Mouse (Mus musculus): ENCODE results near the gene Tefm.
"Not testable (repeated sequence)": the region's sequence is repeated elsewhere in the genome, so short reads cannot be mapped to it uniquely, and the experiment has no call there.

The Tefm gene

DNA sequence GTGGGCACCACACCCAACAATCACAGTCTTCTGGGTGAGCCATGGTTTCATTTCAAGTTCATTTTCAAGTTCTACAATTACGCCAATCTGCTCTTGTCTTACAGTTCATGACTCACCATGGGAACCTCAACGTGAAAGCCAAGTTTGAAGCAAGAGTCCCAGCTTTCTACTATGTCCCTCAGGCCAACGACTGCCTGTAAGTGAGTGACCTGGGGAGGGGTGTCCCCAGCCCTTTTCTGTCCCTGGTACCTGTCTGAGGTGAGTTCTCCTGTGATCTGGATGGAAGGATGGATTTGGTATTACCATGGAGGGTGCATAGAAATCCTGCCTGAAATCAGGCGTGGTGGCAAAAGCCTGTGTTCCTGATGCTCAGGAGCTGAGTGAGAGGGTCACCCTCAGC, 14.9 kb upstream of the Tefm start:
- no peak for DNase-seq (ENCODE audit: low spot score)

DNA sequence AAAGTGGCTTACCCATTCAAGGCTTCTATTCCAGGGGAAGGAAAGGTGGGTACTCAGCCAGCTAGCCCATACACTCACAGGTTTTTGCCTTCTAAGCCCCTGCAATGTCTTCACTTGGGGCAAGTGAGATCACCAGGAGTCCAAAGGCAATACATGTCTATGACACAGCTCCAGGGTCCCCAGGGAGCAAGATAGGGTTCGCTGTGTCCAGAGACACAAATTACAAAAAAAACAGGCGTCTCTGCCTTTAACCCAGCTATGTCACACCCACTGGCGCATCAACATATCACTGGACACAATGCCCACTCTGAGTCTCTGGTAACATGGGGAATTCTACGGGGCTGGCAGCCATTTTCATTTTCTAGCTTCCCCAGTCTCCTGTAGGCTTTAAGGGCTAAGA, 14.0 kb upstream of the Tefm start:
- DNase-seq (ENCODE audit: low spot score) = no peak

DNA sequence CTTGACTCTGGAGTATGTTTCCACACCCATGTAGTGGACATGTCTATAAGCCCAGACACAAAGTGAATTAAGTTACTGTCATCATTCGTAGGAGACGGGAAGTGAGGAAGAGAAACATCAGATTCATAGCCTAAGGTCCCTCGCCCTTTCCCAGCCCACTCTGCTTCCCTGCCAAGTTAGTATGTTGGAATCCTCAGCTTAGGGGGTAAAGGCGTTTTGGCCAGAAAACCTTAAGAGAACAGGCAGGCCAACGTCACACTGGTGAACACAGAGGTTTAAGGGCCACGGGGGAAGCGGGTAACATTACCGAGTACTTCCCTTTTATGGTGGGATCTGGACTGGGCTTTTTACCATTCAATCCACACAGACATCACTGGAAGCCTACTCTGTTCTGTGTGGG, 13.6 kb upstream of the Tefm start:
- DNase-seq (ENCODE audit: low spot score) = no peak

DNA sequence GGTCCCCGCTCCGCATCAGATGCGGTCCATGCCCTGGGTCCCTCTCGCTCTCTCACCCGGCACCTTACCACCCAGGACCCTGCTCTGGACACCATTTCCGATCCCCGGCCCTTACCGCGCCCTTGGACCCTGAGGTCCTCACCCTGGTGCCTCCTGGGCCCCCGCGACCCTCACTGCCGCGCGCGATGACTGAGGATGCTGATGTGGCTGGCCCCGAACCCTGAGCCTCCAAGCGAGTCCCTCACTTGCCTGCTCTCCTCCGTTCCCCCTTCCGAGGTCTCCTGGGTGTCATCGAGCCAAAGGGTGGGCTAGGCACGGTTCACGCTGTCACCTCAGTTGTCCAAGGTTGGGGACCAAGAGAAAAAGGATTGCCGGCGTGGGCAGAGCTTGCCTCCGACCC, 12.5 kb upstream of the Tefm start:
- DNase-seq (ENCODE audit: low spot score) = no peak

DNA sequence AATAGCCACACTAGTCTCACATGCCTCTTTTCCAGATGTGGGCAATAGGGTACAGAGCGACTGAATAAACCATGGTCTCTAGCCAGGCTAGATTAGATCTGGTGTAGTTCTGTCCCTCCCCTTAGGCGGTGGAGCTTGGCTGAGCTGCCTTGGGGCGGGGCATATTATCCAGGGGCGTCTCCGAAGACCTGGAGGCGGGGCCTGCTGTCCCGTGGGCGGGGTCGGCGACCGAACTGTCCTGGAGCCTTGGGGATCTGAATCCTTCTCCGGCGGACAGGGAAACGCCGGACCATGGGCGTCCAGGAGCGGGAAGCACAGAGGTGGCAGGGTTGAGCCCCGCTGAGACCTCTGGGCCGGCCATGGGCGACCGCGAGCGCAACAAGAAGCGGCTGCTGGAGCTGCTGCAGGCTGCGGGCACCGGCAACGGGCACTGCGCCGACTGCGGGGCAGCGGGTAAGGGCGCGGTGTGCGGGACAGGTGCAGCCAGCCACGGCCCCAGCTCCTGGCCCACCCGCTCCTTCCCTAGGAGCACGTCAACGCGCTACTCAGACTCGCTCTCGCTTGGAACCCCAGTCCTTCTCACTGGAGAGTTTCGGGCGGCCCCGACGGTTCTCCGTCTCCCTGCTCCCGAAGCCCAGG, 12.0 kb upstream of the Tefm start, which contains the start of gene Adap2:
Gene Adap2 (plus strand): TSS at position 249 of the 639 bp plus-strand sequence.
- DNase-seq (ENCODE audit: low spot score) = peak; percentile 92

DNA sequence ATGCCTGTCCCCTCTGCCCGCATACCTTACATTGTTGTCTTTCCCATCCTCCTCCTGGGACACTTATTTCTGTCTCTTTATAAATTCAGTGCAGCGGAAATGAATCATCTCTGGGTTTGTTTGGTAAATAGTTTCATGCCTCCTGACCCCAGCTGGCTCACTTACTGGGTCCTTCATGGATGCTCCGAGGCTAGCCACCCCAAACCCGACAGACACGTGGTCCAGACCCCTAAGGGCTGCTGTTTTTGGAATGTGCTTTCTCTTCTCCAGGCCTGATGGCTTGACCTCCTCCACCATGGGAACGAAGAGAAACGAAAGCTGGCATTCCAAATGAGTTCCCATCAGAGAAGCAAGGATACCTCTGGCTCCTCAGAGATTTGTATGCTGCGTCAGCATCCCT, 10.4 kb upstream of the Tefm start:
- no peak for DNase-seq (ENCODE audit: low spot score)

DNA sequence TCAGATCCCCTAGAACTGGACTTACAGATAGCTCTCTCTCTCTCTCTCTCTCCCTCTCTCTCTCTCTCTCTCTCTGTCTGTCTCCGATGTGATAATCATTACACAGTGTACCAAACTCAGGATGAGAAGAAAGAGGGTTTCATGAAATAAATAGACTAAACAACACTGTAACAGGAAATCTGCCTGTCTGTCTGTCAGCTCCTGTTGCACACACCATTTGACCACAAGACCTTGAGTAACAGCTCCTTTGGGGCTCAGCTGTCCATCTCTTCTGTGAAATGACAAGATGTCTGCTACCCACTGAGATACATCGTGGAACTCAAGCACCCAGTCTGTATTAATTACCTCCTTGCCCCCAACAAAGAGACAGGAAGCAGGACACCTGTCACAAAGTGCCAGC, 9.6 kb upstream of the Tefm start:
- DNase-seq (ENCODE audit: low spot score) = no peak

DNA sequence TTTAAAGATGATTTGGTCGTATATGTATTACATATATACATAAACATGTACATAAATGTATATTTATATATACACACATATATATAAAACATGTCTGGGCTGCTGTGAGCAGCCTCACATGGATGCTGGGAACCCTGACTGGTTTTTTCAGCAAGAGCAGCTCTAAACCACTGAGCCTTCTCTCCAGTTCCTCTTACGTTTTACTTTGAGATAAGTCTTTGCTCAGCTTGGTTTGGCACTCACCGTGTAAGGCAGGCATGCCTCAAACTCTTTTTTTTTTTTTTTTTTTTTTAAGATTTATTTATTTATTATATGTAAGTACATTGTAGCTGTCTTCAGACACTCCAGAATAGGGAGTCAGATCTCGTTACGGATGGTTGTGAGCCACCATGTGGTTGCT, 8.6 kb upstream of the Tefm start:
- no peak for DNase-seq (ENCODE audit: low spot score)

DNA sequence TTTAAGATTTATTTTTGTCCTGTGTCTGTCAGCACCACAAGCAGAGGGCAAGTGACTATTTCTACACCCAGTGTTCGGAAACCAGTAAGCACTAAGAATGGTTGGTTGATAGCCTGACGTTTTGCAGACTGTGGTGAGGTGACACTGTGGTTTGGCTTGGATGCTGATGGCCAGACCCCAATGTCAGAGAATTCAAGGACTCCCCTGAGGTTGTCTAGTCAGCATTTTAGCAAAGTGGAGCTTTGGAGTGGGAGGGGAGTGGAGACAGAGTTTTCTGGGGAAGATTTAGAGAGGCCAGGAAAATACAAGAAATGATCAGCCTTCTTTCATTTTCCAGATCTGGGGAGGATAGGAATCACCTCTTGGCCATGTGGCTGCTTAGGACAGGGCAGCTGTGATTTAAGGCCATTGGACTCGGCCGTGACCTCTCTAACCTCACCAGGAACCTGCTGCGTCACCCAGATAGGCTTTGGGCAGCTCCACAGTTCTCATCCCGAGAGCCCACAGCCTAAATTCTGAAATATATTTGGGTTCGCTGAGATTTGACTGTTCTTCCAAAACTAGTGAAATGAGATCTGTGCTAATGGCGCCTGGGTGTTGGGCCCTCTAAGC, 7.5 kb upstream of the Tefm start:
- DNase-seq (ENCODE audit: low spot score) = no peak

DNA sequence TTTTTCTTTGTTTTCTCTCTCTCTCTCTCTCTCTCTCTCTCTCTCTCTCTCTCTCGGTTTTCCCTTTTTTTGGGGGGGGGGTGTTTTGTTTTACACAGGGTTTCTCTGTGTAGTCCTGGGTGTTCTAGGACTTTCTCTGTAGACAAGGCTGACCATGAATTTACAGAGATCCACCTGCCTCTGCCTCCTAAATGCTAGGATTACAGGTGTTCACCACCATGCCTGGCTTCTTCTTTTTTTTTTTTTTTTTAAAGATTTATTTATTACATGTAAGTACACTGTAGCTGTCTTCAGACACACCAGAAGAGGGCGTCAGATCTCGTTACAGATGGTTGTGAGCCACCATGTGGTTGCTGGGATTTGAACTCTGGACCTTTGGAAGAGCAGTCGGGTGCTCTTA, 7.0 kb upstream of the Tefm start:
- DNase-seq (ENCODE audit: low spot score) = not testable (repeated sequence)

DNA sequence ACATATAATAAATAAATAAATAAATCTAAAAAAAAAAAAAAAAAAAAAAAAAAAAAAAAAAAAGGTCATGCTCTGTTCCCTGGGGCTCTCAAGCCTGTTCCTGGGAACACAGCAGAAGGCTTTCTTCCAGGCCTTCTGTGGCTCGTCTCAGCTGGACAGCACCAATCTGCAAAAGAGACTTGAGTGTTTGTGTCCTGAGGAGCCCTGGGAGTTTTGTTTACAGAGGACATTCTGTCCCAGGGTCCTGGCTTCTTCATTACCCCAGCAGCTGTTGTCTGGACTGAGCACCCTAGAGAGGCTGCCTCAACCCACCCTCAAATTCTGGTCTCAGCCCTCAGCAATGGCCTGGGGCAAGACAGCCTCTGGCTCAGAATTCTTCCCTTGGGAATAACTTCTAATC, 6.3 kb upstream of the Tefm start:
- no peak for DNase-seq (ENCODE audit: low spot score)

DNA sequence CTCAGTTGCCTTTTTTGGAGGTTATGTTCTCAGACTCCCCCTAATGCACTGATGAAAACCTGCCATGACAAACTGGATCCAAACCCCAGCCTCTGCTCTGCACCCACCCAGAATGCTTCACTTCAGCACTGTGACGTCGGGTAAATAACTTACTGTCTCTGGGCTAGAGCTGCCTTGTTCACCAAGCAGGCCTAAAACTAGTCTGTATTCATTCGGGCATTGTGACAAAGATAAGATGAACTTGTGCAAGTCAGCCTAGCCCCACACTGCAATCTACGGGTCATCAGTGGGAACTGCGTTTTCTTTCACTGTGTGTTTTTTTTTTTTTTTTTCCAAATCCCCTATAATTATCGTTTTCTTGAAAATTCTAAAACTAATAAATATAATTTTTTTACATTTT, 5.8 kb upstream of the Tefm start:
- DNase-seq (ENCODE audit: low spot score) = no peak

DNA sequence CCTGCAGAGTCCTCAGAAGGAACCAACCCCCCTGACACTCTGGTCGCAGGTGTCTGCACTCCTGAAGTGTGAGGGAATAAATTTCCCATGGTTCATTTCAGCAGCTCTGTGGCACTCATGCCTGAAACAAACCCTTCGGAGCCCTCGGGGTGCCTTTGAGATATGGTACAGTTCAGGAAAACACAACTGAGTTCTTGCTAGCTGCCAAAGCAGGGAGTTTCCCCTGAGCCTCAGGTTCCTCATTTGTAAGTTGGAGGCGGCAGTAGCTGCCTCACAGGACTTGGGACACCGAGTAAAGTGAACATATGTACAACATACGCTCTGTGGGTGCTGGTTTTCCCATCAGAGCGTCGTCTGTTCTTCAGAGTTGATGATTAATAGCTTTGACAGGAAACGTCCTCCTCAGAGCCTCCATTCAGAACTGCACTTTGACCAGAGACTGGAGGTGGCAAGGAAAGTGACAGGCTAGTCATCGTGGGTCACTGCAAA, 3.9 kb upstream of the Tefm start:
- DNase-seq (ENCODE audit: low spot score) = no peak

DNA sequence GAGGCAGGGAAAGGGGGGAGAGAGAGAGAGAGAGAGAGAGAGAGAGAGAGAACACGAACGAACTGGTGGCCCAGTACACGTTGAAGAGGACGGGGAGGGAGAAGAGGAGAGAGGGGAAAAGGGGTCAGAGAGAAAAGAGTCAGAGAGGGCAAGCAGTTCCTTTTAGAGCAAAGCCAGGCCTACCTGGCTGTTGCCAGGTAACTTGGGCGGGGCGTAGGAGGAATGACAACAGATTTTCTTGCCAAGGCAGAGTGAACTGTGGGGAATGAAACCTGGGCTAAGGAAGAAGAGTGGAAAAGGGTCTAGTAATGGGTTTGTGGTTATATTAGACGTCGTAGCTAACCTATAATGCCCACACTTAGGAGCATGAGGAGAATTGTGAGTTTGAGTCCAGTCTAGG, 897 bp upstream of the Tefm start:
- no peak for DNase-seq (ENCODE audit: low spot score)

DNA sequence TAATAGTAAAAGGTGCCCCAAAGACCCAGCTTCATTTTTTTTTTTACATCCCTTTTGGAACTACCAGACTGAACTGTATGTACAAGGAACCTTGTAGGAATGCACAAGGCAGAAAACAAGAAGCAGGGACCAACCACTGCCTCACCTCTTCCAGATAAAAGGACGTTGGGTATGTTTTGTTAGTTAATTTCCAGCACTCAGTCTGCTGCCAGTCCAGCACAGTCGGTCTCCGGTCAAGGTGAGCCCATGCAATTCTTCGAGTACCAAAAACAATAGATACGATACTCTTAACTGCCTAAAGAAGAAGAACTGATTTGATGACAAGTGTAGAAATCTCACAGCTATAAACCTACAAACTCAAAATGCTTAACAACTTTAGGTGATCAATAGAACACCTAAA, 4.2 kb downstream of the Tefm start:
- DNase-seq (ENCODE audit: low spot score) = no peak

DNA sequence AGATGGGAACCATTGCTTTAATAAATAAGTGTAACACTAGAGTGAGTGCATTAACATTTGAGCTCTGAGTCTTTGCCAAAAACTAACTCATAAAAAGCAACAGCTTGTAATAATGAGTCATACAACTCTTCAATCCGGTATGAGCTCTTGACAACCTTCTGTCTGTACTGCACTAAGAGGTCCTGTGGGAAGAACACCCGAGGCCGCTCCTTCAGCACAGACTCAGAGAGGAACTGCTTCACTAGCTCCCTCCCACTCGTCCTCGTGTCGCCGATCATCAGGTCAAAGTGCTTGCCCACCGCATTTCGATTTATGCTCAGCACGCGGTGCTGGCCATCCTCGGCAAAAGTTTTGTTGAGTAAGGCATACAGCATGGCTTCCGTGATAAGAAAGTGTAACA, 5.2 kb downstream of the Tefm start:
- no peak for DNase-seq (ENCODE audit: low spot score)

DNA sequence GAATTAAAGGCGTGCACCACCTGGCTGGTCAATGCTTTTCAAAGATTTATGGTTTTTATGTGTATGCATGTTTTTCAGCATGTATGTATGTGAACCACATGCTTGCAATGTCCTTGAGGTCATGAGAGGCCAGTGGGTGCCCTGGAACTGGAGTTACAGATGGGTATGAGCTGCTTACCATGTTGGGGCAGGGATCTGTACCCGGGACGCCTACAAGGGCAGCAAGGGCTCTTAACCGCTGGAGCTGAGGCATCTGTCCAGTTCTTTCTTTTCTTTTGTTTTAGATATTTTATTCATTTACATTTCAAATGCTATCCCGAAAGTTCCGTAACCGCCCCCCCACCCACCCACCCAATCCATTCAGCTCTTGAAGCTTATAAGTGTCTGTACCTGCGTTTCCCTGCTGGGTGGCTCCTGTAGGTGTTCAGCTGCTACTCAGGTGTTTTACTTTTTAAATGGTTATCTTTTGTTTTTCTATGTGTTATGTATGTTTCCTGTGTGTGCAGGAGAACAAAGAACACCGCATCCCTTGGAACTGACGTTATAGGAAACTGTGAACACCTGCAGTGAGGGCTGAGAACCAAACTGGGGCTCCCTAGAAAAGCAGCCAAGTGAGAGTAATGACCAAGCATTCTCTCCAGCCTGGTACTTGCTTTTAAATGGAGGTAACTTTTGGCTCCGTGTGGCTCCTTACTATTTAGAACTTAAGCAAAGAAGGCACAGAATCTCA, 5.9 kb downstream of the Tefm start:
- DNase-seq (ENCODE audit: low spot score) = no peak

DNA sequence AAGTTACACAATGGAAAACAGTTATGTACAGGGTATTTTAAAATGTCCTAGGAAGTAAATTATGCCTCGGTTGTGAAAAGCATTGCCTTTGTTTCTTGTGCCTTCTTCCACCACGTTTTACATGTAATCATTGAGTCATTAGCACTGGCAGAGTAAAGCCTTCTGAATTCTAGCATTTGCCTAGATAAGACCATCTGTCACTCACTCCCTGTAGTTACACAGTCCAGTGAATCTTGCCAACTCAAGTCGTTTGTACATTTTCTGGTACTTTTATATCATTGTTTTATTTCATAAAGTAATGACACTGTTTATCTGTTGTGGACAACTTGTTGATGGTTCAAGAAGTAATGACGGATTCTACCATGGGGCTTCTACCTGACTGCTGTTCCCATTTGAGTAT, 7.2 kb downstream of the Tefm start:
- DNase-seq (ENCODE audit: low spot score) = no peak

DNA sequence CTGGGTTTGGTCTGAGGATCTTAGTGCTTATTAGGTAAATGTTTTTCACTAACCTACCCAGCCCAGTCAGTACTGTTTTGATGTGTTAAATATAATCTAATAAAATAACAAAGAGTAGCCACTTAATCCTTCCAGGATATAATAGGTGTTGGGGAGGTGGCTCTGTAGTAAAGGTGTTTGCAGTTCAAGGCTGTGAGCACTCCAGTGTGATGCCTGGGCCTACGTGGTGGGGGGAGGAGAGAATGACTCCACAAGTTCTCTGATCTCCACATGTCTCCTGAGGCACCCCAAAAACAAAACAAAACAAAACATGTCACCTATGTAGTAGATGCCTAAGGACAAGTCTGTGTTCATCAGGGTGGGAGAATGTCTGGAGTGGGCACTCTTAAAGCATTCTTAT, 9.9 kb downstream of the Tefm start:
- no peak for DNase-seq (ENCODE audit: low spot score)

DNA sequence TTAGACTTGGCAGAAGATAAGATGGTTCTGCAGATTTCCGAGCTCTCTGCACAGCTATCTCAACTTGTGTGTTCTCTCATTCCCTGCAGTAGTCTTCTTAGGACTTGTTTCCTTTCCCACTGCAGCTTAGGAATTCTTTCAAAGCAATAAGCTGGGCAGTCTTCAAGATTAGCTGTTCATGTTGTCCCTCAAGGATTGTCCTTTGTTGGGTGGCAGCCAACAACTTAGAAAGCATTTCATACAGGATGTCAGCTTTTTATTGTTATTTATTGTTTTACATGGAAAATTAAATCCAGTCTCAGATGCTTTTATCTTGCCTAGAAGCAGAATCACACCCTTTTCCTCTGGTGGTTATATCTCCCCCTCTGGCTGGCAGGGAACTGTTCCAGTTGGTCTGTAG, 25.6 kb downstream of the Tefm start:
- no peak for DNase-seq (ENCODE audit: low spot score)

DNA sequence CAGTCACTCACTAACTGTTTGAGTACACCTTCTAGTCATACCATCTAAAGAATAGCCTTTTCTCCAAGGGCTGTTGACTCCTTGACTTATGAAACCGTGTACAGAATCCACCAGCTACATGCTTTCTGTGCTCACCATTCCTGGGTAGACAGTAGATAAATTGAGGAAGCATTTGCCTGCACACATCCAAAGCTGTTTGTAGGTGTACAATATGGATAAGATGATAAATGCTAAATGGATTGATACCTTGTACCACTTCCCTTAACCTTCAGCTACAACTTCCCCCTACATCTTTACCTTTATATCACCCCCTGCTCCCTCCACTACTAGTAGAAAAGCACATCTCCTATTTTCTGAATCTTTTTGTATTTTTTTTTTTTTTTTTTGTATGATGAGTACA, 37.6 kb downstream of the Tefm start:
- no peak for DNase-seq (ENCODE audit: low spot score)

DNA sequence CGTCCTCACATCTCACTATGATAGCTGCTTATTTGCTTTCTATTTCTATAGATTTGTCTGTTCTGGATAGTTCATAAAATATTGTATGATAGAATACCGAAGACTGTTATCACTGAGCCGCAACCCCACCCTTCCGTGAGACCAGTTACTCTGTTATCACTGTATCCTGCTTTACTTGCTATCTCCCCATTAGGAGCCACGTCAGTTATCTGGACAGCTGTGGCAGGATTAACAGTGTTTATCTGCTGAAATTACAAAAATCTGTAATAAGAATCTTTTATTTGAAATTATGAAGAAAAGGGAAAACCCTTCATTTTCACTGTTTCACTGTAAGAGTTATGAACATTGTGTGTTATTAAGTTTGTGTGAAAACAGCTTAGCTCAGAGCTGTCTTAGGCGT, 40.7 kb downstream of the Tefm start:
- no peak for DNase-seq (ENCODE audit: low spot score)

DNA sequence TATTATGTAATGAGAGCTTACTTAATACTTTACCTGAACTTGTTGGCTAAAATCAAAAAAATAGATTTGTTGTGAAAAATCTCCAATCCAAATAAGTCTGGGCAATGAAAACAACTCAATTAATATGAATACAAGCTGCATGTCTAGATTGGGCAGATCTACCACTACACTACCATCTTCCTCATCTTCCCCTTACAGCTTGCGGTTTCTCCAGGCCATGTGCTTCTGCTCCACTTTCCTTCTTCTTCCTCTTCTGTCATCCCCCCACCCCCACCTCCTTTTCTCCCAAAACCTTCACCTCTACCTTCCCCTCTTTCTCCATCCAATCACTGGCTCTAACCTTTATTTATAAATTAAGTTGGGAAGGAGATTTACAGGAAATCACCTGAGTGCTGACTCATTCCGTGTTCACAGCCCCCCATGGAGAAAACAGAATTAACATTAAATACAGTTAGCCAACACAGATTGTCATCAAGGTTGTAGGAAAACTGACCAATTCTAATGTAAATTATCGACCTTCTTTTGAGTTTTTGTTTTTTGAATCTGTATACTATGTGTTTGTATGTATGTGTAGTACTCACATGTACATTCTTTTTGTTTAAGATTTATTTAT, 43.4 kb downstream of the Tefm start:
- DNase-seq (ENCODE audit: low spot score) = no peak

All from urinary bladder, postnatal 14 days (tissue).